Mouse (Mus musculus) neutrophil, adult 5-6 weeks (primary cell): ENCODE results near the gene Ntf5. TPM values are rescaled to one million over a fixed set of nuclear protein-coding genes. Genes with fewer than 3 reads are reported as not detected.

Experiments used
- ATAC-seq: fragments of 151-379, 151-347 bp; 2 replicates; pipeline ENCODE4 v1.8.0; 2017; ENCODE audit warnings: mild to moderate bottlenecking, moderate TSS enrichment; ENCODE audit not compliant: insufficient number of reproducible peaks, poor library complexity, low FRiP score, severe bottlenecking; ENCODE audit errors: extremely low read depth
- total RNA-seq: library from RNA; stranded (forward); fragments of 200-1000 nt; gene quantifications from 2 replicates; pipeline ENCODE4 v1.2.3, GENCODE M21; 2017

Gene Ntf5
- total RNA-seq, 1 experiment from 2014 or later: not detected

DNA sequence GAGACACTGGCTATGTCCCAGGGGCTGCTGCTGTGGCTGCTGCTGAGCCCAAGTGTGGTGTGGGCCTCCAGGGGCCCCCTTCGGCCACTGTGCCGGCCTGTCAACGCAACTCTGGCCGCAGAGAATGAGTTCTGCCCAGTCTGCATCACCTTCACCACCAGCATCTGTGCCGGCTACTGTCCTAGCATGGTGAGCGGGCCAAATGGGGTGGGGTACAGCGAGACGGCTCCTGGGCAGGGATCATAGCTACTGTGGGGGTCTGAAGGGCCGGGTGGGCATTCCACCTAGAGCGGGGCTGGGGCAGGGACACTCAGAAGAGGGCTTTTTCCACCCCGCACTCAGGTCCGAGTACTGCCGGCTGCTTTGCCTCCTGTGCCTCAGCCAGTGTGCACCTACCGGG, 7.7 kb downstream of the Ntf5 start:
- ATAC-seq: no peak

DNA sequence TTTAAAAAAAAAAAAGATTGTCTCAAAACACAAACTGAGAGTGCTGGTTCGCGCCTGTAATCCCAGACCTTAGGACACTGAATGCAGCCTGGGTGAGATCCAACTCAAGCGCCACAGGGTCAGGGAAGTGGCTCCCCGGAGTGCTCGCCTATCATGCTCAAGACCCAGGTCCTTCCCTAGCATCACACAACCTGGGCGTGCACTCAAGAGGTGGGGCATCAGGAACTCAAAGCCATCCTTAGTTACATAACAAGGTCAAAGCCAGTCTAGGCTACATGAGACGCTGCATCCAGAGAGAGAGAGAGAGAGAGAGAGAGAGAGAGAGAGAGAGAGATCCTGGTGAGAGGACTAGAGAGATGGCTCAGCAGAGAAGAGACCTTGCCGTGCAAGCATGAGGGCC, 13.1 kb downstream of the Ntf5 start:
- ATAC-seq: no peak

DNA sequence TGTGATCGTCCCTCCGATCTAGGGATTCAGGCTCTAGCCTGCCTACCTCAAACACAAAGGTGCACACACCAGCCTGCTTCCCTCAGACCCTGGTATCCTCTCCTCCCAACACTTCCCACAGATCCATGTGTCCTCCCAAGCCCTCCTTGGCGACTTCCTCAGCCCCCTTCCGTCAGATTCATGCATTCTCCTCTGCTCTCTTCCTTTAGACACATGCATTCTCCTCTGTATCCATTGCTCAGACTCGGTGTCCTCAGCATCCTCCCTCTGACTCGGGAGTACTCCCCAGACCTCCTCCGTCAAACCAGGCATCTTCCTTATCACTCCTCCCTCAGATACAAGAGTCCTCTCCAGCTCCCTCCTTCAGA, 20.3 kb downstream of the Ntf5 start:
- ATAC-seq: no peak

DNA sequence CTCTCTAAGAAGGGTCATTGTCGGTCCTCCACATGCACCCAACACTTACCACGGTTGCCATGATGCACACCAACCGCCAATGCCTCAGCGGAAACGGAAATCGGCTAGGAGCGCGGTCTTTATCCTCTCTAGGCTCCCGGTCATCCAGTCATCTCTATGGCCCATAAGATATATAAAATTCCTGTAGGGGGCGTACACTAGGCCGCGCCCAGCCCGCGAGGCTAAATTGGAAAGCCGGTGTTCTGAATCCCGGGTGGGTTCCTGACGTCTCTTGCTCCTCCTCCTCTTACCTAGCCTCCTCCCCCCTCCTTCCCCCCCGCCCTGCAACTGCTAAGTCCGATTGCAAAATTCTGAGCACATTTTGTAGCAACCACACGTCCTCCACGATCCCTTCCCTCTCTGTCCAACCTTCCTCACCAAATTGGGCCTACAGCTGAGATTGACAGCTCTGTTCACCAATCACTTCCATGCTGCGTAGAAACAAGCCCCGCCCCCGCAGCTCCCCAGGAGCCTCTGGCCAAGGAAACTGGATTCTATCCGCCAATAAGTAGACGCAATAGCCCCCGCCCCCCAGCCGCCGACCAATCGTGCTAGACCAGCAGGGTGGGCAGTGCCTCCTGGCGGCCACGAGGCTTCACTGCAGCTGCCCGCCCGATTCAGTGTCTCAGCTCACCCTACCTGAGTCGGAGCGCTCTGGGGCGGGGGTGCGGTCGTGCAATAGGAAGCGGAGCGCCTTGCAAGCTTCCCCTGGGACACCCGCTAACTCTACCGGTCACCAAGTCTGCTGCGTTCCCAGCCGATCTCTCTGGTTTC, 20.9 kb downstream of the Ntf5 start, which contains the start of gene Gys1:
TSS of gene Gys1 (plus strand) at position 642 of the 813 bp plus-strand sequence.
- ATAC-seq: peak; percentile 86

DNA sequence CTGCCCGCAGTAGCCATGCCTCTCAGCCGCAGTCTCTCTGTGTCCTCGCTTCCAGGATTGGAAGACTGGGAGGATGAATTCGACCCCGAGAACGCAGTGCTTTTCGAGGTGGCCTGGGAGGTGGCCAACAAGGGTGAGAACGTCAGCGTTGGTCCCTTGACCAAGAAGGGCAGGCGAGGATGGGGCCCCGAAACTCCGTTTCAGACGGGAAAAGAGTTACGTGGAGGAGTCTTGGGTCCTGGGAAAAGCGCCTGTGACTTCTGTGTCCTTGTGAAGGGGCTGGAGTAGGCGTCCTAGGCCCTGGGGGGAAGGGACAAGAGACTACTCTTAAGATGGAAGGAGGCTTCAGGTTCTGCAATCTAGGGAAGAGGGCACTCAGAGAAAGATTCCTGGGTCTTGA, 21.5 kb downstream of the Ntf5 start:
- no peak for ATAC-seq

DNA sequence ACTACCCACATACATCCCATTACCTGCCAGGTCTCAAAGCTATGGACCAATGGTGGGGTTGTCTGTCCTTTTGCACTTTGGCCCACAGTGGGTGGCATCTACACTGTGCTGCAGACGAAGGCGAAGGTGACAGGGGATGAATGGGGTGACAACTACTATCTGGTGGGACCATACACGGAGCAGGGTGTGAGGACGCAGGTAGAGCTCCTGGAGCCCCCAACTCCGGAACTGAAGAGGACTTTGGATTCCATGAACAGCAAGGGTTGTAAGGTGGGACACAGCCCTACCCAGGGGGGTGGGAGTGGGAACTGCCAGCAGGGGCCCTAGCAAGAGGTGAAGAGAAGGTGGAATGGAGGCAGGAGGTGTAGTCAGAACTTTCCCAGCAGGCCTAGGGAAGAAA, 22.9 kb downstream of the Ntf5 start:
- ATAC-seq: no peak

DNA sequence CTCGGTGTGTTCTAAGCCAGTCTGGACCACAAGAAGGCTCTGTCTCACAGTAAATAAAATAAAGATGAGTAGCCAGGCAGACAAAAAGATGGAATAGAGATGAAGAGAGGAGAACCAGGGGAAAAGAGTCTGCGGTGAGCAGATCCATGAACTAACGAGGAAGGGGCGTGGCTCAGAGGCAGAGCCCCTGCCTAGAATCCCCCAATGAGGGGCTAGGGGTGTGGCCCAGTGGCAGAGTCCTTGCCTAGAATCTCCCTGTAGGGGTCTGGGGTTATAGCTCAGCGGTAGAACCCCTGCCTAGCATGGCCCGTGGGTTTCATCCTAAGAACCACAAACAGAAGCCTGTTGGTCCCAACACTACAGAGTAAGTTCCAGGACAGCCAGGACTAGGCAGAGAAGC, 23.6 kb downstream of the Ntf5 start:
- ATAC-seq: no peak

DNA sequence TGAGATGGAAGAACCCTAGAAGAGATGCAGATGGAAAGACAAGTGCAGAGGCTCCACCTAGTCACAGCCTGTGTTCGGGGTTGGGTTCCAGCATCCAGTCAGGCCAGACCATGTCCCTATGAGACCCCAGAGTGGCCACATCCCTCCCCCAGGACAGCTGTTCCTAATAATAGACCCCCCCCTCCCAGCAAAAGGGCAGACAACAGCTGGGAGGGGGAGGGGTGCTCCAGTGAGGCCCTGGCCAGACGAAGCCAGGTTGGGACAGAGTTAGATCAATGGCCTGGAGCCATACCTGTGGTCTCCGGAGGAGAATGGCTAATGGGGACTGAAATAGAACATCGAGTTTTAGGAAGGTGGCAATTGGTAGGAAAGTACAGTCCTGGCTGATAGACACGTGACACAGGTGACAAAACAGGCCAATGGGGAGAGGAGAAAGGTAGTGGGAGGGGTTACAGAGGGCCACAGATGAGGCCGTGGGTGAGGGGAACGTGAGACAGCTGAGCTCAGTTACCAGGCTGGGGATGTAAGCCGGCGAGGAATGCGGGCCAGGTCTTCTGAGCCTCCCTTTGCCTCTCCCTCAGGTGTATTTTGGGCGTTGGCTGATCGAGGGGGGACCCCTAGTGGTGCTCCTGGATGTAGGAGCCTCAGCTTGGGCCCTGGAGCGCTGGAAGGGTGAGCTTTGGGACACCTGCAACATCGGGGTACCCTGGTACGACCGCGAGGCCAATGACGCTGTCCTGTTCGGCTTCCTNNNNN, 24.2 kb downstream of the Ntf5 start, which contains the start of gene Ruvbl2:
TSS of gene Ruvbl2 (minus strand) at position 576 of the 756 bp plus-strand sequence.
- no peak for ATAC-seq

DNA sequence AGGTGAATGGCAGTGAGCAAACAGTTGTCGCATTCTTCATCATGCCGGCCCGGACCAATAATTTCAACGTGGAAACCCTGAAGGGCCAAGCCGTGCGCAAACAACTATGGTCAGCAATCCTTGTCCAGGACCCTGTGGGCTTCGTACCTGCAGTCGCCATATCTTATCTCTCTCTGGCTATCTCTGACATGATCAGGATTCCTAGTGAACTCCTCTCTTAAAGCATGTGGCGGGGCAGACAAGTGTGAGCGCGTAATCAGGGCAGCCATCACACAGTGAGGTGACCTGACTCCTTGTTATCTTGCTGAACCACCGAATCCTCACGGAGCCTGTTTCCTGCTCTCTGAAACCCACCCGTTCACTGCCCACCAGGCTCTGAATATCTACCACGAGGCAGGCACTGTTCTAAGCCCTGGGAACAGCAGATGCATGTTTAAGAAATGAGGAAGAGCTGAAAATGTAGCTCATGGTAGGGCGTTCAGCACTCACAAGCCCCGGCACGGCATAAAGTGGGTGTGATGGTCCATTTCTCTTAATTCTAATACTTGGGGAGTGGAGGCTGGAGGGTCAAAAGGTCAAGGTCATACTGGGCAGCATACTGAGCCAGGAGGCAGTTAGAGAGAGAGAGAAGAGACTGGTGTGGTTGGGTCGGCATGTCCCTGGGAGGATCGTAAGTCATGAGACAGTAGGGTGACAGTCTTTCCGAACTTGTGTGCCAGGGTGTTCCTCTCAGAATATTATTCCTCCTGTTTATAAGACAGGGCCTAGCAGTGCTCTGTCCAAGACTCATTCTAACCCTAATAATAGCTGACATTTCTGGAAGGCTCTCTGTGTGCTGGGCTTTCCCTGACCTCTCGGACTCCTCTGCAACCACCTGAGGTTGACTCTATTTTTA, 30.3 kb downstream of the Ntf5 start:
- no peak for ATAC-seq

DNA sequence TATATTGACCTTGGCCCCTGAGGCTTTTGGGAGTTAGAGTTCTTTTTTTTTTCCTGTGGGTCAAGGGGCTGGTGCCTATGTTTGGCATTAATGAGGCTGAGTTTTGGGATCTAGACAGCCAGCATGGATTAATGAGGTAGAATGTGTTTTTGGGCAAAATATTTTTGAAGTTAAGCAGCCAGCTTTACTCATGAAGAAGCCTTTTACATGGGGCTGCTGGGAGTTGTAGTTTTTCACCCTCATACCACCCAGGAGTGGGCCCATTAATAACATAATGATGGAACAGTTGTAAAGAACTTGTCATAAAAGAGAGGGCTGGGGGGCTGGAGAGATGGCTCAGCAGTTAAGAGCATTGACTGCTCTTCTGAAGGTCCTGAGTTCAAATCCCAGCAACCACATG, 33.1 kb downstream of the Ntf5 start:
- ATAC-seq: no peak

DNA sequence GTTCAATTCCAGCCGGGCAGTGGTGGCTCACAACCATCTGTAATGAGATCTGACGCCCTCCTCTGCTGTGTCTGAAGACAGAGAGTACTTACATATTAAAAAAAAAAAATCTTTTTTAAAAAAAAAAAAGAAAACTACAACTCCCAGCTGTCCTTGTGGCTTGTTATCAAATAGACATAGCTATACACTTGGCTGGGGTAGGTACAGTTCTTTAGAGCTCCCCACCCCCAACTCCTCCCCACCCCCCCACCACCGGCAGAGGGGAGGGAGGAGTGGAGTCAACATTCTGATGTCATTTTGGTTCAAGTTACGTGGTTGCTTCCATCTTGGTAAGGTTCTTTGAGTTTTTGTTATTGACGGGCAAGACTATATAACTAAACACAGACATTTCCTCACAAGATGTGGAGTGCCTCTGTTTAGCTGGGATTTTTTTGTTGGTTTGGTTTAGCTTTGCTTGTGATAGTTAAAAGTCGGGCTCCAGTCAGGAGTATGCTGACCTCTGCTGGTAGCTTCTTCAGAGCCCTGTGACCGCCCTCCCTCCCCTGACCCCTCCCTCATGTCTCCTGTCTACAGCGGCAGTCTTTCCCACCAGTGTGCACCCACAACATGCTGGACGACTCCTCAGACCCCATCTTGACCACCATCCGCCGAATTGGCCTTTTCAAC, 34.0 kb downstream of the Ntf5 start:
- ATAC-seq: no peak

DNA sequence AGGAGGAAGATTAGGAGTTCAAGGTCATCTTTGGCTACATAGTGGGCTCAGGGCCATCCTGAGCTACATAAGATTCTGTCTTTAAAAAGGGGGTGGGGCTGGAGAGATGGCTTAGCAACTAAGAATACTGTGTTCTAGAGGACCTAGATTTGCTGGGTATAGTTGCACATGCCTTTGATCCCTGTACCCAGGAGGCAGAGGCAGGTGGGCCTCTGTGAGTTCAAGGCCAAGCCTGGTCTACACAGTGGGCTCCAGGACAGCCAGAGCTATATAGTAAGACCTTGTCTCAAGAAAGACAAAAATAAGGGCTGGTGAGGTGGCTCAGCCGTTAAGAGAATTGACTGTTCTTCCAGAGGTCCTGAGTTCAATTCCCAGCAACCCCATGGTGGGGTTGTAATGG, 36.5 kb downstream of the Ntf5 start:
- ATAC-seq: no peak

DNA sequence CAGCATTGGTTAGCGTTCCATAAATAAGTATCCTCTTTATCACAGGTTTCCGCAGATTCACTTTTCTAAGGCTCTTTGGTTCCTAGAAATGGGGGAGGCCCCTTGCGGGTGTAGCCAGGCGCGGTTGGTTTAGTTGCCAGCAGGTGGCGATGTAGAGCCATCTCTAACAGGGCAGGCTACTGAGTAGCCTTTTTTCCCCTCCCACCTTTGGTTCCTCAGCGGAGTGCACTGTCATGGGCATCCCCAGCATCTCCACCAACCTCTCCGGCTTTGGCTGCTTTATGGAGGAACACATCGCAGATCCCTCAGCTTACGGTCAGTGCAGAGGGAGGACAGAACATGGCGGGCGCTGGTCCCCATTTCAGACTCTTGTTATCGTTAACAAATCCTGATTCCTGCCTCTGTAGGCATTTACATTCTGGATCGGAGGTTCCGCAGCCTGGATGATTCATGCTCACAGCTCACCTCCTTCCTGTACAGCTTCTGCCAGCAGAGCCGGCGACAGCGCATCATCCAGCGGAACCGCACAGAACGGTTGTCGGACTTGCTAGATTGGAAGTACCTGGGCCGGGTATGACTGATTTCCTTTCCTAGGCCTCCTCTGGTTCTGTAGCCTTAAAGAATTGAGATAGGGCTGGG, 38.0 kb downstream of the Ntf5 start:
- peak; percentile 90 for ATAC-seq

DNA sequence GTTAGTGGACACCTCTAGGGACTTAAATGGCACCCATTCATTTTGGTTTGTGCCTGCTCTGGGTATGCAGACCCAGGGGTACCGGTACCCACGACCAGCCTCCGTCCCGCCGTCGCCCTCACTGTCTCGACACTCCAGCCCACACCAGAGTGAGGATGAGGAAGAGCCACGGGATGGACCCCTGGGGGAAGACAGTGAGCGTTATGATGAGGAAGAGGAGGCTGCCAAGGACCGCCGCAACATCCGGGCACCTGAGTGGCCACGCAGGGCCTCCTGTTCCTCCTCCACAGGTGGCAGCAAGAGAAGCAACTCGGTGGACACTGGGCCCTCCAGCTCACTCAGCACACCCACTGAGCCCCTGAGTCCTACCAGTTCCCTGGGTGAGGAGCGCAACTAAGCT, 41.5 kb downstream of the Ntf5 start:
- ATAC-seq: no peak

DNA sequence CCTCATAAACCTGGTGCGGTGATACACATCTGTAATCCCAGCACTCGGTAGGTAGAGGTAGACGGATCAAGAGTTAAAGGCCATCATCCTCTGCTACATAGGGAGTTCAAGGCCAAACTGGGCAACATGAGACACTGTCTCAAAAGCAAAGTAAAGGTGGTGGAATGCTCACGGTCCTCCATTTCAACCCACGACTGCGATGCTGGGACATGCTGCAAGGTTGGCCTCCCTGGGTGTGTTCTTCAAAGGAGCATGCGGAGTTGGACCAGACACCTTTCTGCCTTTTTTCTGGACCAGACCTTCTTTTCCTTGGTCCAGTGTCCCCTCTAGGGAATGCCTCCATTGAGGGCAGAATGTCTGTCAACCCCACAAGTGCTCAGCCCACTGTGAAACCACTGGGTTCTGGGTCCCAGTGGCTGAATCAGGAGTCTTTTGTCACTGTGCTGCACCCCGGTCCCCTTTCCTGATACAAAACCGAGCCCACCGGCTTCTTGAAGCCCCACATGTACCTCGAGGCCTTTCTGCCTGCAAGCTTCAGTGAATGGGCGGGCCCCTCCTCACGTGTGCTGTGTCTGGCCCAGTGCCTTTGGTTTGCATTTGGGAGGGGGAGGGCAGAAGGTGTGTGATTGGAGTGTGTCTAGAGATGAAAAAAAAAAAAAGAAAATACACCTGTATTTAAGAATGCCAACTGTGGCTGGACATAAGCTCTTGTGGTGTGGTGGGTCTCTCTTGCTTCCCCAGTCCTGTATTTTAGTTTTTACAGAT, 42.6 kb downstream of the Ntf5 start:
- no peak for ATAC-seq

DNA sequence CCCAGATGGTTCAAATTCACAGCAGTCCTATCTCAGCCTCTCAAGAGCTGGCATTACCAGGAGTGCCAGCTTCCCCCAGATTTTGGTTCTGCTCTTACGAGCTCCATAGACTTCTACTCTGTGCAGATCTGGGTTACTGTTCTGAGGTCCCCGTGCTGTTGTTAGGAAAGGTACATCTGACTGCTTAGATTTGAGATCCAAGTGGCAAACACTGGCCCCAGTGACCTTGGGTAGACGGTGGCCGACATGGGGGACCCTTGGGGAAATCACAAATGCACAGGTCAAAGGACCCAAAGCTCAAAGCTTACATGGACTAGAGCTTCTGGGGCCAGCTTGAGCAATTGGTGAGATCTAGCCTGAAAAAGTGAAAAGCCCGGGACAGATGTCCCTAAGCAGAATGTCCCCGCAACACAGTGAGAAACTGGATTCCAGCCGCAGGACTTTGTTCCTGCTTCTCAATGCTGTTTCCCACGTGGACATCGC, 43.3 kb downstream of the Ntf5 start:
- ATAC-seq: no peak

DNA sequence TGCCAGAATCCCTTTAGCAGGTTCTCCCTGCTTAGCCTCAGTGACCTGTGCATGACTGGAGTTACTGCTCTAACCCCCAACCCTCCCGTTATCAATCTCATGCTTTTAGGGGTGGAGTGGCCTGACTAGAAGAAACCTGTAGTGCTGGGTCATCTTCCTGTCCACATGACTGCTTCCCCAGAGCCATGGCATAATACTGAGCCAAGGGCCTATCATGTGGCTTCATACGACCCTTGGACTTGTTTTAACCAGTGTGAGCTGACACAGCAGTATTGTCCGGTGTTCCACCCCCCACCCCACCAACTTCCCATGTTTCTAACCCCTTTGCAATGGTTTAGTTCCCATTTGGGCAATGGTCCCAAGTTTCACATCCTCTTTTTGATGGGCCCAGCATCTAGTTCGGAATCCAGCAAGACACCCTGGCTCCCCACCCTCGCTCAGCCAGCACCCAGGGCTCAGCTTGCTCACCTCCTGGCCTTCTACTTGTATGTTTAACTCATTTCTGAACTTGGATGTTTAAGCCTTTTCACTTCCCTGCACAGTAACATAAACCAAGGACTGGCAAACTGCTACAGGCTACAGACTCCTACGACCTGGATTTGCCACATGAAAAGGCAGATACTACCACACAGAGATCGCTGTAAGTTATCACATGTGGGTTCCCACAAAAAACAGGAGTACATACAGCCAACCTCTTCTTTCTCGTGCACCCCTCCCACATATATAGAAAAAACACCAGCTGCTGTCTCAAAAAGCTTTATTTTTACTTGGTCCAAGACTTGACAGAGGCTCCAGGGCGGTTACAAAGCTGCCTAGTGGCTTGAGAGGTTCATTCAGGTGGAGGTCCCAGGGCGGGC, 43.9 kb downstream of the Ntf5 start:
- no peak for ATAC-seq
